Mouse (Mus musculus): ENCODE results near the gene Unc13c.

DNA sequence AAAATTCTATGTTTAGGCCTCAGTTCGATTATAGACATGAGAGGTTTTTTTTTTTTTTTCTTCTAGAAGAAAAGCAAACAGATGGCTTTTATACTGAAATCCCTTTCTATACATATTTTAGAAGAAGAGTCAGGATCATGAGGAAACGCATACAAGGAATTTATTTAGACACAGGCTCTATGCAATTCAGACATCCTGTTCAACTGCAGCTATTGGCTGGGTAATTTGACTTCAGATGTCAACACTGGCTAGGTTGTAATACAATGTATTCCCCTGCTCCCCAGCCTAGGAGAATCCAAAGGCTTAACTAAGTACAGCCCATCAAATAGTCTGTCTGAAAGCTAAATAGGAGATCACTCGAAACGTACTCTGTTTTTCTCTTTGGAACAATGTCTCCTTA lies 355.9 kb downstream of the Unc13c start:
- no peak for TF ChIP-seq CTCF (IDR thresholded peaks at IDR 0.05; ENCODE audit: low read depth)
- no peak for TF ChIP-seq EP300 (optimal IDR thresholded peaks at IDR 0.05)

Data from stomach, postnatal 0 days (tissue).